In the genomic region with DNA sequence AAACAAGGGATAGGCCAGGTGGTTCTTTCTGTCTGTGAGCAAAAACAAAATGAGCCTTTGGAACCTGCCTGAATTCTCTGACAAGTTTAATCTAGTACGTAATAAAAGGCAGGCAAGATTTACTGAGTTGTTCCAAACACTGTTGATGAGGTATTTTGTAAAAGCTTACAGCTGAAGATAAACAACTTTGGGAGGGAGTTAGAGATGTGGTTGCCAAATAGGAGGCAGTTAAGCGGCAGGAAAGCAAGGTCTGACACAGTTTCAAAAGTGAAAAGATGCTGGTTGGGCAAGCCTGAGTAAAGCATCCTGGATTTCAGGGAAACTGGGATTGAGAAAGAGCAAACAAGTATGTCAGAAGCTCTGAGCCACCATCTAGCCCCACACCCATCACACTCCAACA, we compare ENCODE assay signal across 22 mouse cellular contexts.
"Had no signal": no experiment of that assay in that cellular context is flagged by ENCODE, and none has a peak within 500 bp of the region (broad histone marks: within the 10 kb centered on the region; RNA-seq: fewer than 3 reads in every experiment).

No protein-coding gene starts in this region.

- H3K9ac ChIP-seq: heart, embryonic 13.5 days; heart, embryonic 15.5 days; hindbrain, embryonic 13.5 days; hindbrain, embryonic 15.5 days; limb, embryonic 12.5 days had no signal

- H3K4me3 ChIP-seq: gastrocnemius, adult 2 months; heart, adult 2 months; heart, embryonic 13.5 days; heart, embryonic 15.5 days; hindbrain, embryonic 13.5 days; hindbrain, embryonic 15.5 days; limb, embryonic 12.5 days had no signal

- ATAC-seq: forebrain, embryonic 16.5 days; hindbrain, postnatal 0 days; intestine, embryonic 16.5 days had no signal

- H3K9me3 ChIP-seq: heart, embryonic 13.5 days; heart, embryonic 15.5 days; hindbrain, embryonic 13.5 days; hindbrain, embryonic 15.5 days; limb, embryonic 12.5 days had no signal

- H3K4me1 ChIP-seq: heart, embryonic 13.5 days; heart, embryonic 15.5 days; hindbrain, embryonic 13.5 days; hindbrain, embryonic 15.5 days; limb, embryonic 12.5 days had no signal

- H3K36me3 ChIP-seq: heart, embryonic 13.5 days; heart, embryonic 15.5 days; hindbrain, embryonic 13.5 days; hindbrain, embryonic 15.5 days; limb, embryonic 12.5 days had no signal

- H3K27ac ChIP-seq: gastrocnemius, adult 2 months; heart, adult 2 months; heart, embryonic 13.5 days; heart, embryonic 15.5 days; hindbrain, embryonic 13.5 days; hindbrain, embryonic 15.5 days; hindbrain, postnatal 0 days; limb, embryonic 12.5 days had no signal

- H3K4me2 ChIP-seq: heart, embryonic 11.5 days; heart, embryonic 13.5 days; heart, embryonic 15.5 days; hindbrain, embryonic 13.5 days; hindbrain, embryonic 15.5 days; limb, embryonic 12.5 days had no signal

- H3K27me3 ChIP-seq: heart, embryonic 13.5 days; heart, embryonic 15.5 days; hindbrain, embryonic 13.5 days; hindbrain, embryonic 15.5 days; limb, embryonic 12.5 days had no signal

- DNase-seq: gastrocnemius, adult 2 months; gastrocnemius, postnatal 10 days; gastrocnemius, postnatal 25 days; heart, adult 2 months; heart, postnatal 14 days; heart, postnatal 36 days; kidney, adult 11 months; kidney, adult 2 months; kidney, postnatal 14 days; kidney, postnatal 36 days; layer of hippocampus, adult 9-11 months; layer of hippocampus, postnatal 36 days; left cerebral cortex, postnatal 4 days had no signal
